Mouse (Mus musculus): Measurements from ENCODE around the gene Sec24c.
"Not testable (repeated sequence)": the region's sequence is repeated elsewhere in the genome, so short reads cannot be mapped to it uniquely, and the experiment has no call there.

Gene Sec24c

DNA sequence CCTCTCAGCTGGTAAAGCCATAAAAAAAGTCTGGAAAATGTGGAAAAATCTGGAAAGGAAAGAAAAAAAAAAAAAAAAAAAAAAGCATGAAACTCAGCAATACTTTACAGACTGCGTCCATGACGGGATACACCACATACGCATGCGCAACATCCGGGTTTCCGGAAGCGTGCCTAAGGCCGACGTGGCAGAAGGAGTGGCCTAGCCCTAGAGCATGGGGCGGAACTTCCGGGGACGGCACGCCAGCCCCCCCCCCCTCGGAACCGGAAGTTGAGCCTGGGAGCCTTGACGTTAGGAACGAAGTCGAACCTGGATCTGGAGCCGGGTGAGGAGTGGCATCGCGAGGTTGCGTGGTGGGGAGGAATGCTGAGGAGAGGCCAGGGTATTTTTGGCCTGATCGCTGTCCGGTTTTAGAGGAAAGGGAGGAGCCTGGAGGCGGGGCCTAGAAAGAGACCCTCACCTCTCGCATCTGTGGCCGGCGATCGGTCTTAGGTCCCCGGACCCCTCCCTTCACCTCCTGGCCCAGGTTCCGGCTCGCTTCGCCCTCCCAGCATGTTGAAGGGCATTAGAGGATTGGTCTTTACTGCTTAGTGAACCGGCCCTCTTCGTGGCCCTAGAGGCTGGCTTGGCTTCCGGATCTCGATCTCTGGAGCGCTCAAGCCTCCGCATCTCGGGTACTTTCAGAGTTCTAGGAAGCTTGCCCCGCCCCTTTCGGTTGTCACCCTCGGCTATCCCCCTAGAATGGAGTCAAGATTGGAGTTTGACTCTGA is at the start of gene Sec24c:
TSS of gene Sec24c (plus strand) at position 245 of the 770 bp plus-strand sequence.
- peak; percentile 90 to 94 for DNase-seq (ENCODE audit: low spot score in 2 of 2)

DNA sequence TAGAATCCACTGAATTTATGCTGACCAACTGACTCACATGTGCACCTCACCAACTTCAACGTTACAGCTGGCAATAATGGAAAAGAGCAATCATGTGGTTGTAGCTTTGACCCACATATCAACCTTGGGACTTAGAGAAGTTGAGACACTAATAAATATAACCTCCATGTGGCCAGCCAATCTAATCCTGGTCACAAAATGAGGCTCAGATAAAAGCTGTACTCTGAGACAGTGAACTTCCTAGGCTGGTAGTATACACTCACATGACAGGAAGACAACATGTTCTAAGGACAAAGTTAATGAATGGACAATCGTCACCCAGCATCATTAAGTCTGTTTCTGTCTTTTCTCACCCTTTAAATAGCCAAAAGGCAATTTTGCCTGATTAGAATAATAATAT is 47.7 kb upstream of the Sec24c start:
- no peak for DNase-seq (ENCODE audit: low spot score in 2 of 2)

DNA sequence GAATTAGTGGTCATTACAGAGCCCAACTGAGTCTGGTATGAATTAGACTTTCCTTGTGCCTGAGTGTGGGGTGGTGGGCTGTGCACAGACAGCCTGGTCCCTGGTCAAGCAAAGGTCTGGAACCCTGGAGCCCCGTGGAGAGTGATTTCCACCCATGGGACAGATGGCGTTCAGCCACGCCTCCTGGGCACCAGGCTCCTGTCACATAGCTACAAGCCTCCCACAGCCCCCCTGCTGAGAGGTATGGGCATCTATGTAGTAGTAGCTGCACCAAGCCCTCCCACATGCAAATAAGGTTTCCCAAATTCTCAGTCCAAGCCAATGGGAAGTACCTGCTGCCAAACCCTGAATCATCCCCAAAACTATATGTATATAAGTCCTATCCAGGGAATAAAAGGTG is 47.1 kb upstream of the Sec24c start:
- no peak for DNase-seq (ENCODE audit: low spot score in 2 of 2)

DNA sequence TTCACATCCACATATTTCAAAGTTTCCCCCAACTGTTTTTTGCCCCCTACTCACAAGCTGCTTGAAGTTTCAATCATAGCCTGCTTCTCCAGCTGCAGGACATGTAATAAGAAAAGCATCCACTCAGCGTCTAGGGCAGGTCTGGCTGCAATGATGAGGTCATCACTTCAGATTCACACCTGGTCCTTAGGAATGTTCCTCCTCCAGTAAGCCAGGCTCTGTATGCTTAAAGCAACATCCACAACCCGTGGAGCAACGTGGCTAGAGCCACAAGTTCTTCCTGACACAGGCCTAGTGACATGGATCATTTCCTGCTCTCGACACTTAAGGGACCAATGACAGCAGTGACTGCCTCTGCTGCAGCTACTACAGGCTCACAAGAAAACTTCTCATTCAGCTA is 42.9 kb upstream of the Sec24c start:
- DNase-seq (ENCODE audit: low spot score in 2 of 2), result no peak

DNA sequence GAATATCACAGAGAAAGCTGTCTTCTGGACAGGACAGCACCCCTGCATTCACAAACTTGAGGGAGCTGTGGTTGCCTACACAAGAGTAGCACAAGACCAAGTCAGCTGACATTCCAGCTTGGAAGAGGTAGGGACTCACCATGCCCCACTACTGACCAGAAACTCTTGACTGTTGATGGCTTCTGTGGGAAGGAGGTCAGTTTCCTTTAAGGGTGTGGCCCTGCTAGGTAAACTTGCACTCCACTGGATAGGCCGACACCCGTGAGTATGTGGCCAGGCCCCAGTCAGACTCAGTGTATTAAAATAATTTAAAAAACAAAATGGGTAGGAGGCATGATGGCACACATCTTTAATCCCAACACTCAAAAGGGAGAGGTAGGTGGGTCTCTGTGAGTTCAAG is 38.6 kb upstream of the Sec24c start:
- DNase-seq (ENCODE audit: low spot score in 2 of 2), result no peak

DNA sequence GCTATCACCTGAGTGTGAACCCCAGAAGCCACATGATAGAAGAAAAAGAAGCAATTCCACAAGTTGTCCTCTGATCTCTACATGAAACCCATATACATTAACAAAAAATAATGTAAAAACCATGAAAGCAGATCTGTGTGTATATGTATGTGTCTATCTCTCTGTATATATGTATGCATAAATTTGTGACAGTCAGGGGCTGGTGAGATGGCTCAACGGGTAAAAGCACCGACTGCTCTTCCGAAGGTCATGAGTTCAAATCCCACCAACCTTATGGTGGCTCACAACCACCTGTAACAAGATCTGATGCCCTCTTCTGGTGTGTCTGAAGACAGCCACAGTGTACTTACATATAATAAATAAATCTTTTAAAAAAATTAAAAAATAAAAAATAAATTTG is 37.1 kb upstream of the Sec24c start:
- DNase-seq (ENCODE audit: low spot score in 2 of 2), result not testable (repeated sequence)

DNA sequence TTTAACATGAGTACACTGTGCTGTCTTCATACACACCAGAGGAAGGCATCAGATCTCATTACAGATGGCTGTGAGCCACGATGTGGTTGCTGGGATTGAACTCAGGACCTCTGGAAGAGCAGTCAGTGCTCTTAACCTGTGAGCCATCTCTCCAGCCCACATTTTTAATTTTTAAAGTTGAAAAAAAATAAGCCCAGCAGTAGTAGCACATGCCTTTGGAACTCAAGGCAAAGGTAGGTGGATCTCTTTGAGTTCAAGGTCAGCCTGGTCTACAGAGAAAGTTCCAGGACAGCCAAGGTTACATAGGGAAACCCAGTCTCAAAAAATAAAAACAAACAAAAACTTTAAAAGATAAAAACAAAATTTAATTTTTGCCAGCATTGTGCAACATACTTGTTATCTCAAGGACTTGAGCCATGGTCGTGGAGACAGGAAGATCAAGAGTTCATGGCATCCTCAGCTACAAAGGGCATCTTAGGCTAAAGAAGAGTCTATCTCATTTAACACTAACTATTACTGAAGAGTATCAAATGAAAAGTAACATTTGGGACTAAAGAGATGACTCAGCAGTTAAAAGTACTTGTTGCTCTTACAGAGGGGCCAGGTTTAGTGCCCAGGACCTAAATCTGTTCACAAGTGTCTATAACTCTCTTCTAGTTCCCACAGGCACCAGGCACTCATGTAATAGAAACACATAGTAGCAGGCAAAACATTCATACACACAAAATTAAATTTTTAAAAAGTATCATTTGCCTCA is 36.1 kb upstream of the Sec24c start:
- no peak for DNase-seq (ENCODE audit: low spot score in 2 of 2)

DNA sequence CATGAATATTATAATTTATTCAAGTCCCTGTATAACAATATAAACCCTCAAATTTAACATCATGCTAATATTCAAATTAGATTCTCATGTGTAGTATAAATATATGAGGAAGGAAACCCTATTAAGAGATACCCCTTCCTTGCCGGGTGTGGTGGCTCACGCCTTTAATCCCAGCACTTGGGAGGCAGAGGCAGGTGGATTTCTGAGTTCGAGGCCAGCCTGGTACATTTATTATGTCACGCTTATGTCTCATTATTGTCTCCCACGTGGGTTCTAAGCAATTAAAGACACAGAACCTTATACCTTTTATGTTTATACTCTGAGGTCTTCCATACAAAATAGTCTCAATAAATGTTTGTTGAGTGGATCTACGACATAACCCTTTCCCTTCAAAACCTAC is 35.4 kb upstream of the Sec24c start:
- DNase-seq (ENCODE audit: low spot score in 2 of 2), result no peak

DNA sequence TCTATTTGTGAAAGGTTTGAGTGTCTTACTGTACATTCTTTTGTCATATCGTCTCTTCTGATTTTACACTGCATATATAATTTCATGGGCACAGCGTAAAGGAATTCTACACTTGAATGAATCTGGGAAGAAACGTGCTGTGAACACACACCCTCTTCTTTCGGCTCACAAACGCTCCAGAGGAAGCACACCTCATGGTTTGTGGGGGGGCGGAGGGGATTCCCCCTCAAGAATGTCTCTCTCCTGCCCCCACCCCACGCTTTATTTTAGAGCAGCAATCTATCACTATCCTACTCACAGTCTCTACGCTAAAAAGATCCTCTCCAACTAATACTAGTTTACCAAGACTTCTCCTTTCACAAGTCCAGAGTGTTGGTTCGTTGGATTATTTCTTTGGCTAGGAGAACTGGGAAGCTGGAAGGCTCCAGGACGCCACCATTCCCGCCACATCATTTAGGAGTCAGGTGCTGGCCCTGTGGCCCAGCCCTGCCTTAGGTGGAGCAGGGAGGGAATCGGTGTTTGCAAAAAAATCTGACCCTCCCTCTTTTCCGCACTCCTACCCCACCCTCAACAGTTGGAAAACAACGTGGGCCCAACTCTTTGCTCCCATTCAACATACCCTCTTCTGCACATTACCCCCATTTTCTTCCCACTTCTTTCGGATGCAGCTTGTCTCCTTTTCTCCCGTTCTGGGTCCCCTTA is 34.0 kb upstream of the Sec24c start:
- peak in 1 of 2 experiments; percentile 17 for DNase-seq (ENCODE audit: low spot score in 2 of 2)

DNA sequence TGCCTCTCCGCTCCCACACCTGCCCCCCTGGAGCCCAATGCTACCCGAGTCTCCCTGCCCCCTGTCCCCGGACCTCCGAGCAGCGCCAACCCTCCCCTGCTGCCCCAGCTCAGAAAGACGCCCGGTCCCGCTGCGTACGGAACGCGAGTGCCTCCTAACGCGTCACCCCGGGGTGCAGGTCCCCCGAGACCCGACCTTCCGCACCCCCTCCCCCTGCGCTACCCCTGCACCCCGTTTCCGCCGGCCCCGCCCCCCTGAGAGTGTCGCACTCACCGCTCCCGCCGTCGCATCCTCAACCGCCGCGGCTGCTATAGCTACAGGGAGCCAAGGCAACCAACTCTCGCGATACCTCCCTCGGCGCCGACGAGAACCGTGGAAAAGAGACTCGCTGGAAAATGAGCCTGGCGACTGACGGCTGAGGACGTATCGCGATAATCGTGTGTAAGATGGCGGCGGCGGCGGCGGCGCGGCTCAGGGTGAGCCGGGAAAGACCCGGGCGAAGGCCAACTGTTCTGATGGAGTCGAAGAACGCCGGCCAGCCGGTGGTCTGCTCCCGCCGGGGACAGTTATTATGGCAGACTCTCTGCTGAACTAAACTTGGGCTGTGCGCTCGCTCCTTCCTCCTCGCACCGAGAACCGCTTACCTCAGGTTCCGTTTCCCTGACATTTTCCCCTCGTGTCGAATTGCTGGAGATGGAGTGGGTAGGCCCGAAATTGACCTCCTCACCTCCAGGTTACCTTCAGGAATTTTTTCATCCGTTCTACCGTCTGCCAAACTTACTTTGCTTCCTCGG is 33.3 kb upstream of the Sec24c start, which contains the start of gene Usp54:
TSS of gene Usp54 (minus strand) at position 420 of the 794 bp plus-strand sequence.
- peak; percentile 88 to 98 for DNase-seq (ENCODE audit: low spot score in 2 of 2)

DNA sequence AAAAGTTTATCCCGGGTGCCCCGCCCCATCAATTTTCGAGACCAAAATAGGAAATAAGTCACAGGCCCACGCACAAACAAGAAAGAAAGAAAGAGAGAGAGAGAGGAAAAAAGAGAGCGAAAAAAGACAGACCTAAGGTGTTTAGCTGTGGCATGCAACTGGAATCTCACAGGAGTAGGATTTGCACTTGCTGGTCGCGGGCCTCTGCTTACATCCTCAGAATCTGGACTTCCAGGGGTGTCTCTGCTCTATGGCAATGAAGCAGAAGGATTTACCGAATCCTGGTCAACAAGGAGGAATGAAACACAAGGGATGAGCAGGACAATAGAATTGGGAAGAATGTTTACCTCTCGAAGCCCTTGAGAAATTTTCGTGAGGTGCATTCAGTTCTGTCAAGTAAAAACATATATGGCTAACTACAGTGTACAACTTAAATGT is 32.7 kb upstream of the Sec24c start:
- no peak for DNase-seq (ENCODE audit: low spot score in 2 of 2)

DNA sequence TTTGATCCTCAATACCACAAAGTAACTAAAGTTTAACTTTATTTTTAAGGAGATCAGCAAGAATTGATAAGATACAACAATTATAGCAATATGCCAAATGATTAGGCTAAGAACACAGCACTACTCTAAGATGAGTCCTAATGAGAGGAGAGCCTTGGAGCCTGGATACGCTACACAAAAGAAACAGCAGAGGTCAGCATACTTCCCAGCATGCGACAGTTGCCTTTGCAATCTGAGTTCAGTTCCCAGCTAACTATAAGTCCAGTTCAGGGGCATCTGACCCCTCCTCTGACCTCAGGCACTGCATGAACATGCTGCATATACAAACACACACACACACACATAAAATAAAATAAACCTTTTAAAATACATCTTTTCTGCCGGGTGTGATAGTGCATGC is 28.6 kb upstream of the Sec24c start:
- DNase-seq (ENCODE audit: low spot score in 2 of 2), result no peak

DNA sequence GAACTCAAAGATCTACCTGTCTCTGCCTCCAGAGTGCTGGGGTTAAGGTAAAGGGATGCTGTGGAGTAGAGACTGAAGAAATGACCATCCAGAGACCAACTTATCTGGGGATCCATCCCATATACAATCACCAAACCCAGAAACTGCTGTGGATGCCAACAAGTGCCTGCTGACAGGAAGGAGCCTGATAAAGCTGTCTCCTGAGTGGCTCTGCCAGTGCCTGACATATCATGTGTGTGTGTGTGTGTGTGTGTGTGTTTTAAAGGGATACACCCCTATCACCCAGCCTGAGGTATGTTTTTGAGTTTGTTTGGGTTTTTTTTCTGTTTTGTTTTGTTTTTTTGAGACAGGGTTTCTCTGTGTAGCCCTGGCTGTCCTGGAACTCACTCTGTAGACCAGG is 27.7 kb upstream of the Sec24c start:
- DNase-seq (ENCODE audit: low spot score in 2 of 2), result no peak

DNA sequence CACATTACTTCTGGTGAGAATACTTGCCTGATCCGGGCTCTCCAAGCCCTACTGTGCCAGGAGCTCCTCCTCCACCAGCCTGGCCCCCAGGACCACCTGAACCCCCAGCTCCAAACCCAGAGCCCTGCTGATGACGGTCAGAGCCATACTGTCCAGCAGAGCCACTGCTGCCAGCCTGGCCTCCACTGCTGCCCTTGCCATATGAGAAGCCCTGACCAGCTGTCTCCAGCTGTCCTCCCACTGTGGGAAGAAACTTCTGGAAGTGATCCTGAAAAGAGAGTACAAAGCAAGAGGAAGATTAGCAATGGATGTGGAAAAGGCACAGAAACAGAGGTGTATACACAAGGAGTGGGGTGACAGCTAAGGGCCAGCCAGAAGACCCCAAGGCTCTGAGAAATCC is 23.1 kb upstream of the Sec24c start:
- DNase-seq (ENCODE audit: low spot score in 2 of 2), result no peak

DNA sequence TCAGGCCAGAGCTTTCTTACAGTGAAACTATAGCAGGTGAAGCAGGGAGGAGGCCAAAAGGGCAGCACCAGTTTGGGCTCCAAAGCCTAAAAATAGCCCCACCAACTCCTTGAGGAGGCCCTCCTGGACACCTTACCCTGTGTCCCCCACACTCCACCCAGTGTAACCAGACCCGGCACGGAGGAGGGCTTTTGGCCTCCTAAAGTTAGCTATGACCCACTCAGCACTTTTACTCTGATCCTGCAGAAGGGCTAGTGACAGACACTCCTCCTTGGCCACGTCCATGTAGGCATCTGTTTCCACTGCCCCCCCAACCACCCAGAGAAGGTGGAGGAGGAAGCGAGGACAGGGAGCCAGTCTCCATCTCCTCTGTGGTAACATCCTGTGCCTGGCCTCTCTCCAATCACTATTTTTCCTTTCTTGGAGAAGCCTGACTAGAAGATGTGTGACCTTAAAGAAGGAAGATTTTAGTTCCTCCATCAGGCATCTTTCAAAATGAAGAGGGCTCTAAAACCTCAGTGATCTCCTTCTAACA is 22.3 kb upstream of the Sec24c start:
- no peak for DNase-seq (ENCODE audit: low spot score in 2 of 2)

DNA sequence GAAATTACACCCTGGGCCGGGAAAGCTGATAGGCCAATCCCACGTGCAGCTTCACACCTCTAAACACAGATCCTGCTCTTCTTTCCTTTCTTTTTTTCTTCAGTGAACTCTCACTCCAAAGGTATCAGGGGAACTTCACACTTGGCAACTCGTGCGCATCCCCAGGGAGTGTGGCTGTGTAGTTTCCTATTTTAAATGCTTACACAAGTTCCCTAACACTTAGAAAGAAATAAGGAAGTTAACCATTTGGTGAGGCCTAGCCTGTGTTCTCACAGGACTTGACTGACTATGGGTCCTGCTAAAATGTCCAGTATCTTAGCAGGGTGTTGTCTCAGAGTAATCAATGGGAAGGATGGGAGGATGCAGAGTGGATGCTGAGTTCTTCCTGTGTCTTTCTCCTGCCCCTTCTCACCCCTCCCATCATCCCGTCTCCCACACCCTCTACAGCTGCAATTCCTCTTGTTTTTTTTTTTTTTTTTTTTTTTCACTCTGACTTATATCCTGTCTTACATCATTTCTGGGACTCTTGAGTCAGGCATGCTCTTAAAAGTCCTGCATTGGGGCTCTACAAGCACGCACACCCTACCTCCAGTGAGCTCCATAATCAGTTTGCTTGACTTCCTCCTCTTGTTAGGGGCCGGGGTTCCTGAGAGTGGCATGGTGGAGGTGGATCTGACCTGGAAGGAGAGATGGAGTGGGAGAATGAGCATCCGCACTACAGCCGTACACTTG is 19.3 kb upstream of the Sec24c start:
- no peak for DNase-seq (ENCODE audit: low spot score in 2 of 2)

DNA sequence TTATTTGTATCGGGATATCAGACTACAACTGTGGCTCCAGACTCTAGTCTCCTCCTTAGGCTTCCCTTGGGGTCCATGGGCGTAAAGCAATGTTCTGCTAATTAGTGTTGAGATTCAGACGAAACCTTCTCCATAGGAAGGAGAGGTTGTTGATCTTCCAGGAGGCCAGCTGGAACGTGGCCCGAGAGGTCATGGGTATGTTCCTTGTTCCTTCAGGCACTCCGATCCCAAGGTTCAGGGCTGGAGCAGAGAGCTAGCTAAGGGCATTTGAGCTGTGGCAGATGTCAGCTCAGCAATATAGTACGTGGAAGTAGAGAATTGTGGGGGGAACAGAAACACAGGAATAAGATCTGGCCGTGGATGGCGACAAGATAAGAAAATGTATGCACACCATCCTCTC is 18.4 kb upstream of the Sec24c start:
- DNase-seq (ENCODE audit: low spot score in 2 of 2), result no peak

DNA sequence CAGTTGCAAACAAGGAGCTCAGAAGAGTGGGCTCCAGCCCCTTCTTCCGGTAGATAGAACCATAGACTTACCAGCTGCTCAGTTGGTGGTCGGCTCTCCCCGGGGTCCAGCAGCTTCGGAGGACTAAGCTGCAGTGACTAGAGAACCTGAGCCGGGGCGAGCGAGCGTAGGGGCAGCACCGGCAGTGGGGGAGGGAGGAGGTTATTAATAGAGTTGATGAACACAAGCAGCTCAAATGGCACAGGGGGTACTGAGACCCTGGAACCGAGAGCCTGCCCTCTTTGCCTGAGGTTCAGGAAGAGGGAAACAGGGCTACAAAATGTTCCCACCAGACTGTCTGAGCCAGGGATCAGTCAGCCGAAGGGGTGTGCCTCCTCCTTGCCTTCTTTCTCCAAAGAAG is 17.7 kb upstream of the Sec24c start, which contains the start of gene Myoz1:
TSS of gene Myoz1 (minus strand) at position 180 of the 400 bp plus-strand sequence.
- no peak for DNase-seq (ENCODE audit: low spot score in 2 of 2)

DNA sequence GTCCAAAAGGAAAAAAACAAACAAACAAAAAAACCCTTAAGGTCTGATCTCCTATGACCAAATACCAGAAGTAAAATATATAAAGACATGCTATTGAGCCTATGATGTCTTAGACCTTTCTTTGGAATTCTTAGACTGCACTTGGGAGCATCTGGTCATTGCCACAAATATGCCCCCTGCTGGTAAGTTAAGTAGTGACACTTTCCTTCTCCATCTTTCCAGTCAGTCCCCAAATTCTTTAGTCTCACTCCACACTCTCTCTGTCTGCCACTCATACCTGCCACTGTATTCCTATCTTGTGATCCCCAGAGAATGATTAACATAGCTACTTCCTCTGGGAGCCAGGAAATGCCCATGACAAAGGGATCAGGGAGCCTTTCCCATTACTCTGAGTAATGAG is 15.8 kb upstream of the Sec24c start:
- DNase-seq (ENCODE audit: low spot score in 2 of 2), result peak in 1 of 2 experiments; percentile 71

DNA sequence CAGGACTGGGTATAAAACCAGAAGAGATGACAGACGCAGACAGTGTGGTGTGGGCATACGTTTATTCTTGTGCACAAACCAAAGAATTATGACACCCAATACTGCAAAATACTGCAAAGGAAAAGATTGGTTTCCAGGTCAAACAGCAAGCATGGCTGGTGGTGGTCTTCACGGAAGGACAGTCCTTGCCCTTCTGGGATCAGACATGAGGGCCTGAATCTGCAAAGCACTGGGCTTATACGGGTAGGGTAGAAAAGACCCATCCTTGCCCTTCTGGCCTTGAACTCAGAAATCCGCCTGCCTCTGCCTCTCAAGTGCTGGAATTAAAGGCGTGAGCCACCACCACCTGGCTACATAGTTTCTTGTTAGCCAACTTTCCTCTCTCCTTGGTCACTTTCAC is 15.2 kb upstream of the Sec24c start:
- DNase-seq (ENCODE audit: low spot score in 2 of 2), result no peak

DNA sequence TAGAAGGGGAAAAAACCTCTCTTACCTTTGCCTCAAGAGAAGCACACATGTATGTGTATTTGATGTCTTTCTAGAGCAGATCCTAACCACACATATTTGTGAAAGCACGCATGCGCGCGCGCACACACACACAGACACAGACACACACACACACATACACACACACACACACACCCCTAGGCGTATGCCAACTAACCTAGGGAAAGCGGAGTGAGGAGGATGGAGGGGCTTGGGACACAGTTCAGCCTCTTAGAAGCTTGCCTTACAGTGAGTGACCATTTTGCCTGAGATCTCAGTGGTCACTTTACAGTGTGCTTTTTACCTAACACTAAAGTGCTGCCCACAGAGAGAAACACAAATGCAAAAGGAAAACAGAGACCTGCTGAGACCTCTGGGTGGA is 14.4 kb upstream of the Sec24c start:
- DNase-seq (ENCODE audit: low spot score in 2 of 2), result no peak

Data from left cerebral cortex, adult 9 months (tissue).